Mouse (Mus musculus) lung, postnatal 0 days (tissue): ENCODE results near the gene Cdip1.

Experiments used
- CTCF ChIP-seq: IDR thresholded peaks from 2 replicates; pipeline ENCODE4 v1.5.1; 2016; ENCODE audit warnings: antibody characterized with exemption, mild to moderate bottlenecking
- EP300 ChIP-seq: IDR thresholded peaks from 2 replicates; pipeline ENCODE4 v1.6.1; 2016; ENCODE audit warnings: antibody characterized with exemption, mild to moderate bottlenecking, control low read depth

DNA sequence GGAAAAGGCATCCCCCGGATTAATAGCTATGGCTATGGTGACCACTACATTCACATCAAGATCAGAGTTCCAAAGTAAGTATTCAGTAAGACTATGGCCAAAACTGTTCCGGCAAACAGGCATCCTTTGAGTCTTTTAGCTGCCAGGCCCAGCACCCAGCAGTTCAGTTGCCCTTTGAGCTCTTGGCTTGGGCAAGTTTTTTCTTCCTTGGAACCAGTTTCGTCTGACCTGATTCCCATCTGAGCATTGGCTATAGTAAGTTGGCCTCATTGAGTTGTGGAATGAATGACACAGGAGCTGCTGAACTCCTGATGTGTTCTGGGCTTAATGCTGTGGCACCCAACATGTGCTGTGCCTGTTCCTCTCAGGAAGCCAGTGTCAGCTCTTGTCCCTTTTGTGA, 88.9 kb downstream of the Cdip1 start:
- TF ChIP-seq CTCF (no peak), EP300 (no peak)
